Mouse (Mus musculus): ENCODE results near the gene Ptprq.

Gene Ptprq

GRCm38 (mm10) chr10:107719806-107720205 lies at the start of gene Ptprq:
Gene Ptprq (minus strand): TSS chr10:107720051.
- no peak for DNase-seq (ENCODE audit: low spot score)

- DNase-seq (ENCODE audit: low spot score) = no peak
Observed at GRCm38 (mm10) chr10:107759624-107760023, 39.8 kb upstream of the Ptprq start.

GRCm38 (mm10) chr10:107753471-107753870 lies 33.6 kb upstream of the Ptprq start:
- no peak for DNase-seq (ENCODE audit: low spot score)

GRCm38 (mm10) chr10:107752351-107753143 lies 32.7 kb upstream of the Ptprq start:
- DNase-seq (ENCODE audit: low spot score) = no peak

- no peak for DNase-seq (ENCODE audit: low spot score)
Observed at GRCm38 (mm10) chr10:107751944-107752343, 32.1 kb upstream of the Ptprq start.

GRCm38 (mm10) chr10:107747566-107747965 lies 27.7 kb upstream of the Ptprq start:
- no peak for DNase-seq (ENCODE audit: low spot score)

- no peak for DNase-seq (ENCODE audit: low spot score)
Observed at GRCm38 (mm10) chr10:107746717-107747116, 26.9 kb upstream of the Ptprq start.

- DNase-seq (ENCODE audit: low spot score) = no peak
Observed at GRCm38 (mm10) chr10:107739815-107740214, 20.0 kb upstream of the Ptprq start.

- DNase-seq (ENCODE audit: low spot score) = no peak
Observed at GRCm38 (mm10) chr10:107737743-107738142, 17.9 kb upstream of the Ptprq start.

GRCm38 (mm10) chr10:107735448-107735847 lies 15.6 kb upstream of the Ptprq start:
- no peak for DNase-seq (ENCODE audit: low spot score)

GRCm38 (mm10) chr10:107734327-107734726 lies 14.5 kb upstream of the Ptprq start:
- no peak for DNase-seq (ENCODE audit: low spot score)

GRCm38 (mm10) chr10:107725631-107726030 lies 5.8 kb upstream of the Ptprq start:
- DNase-seq (ENCODE audit: low spot score) = no peak

GRCm38 (mm10) chr10:107704443-107704842 lies 15.4 kb downstream of the Ptprq start:
- DNase-seq (ENCODE audit: low spot score) = no peak

GRCm38 (mm10) chr10:107700944-107701343 lies 18.9 kb downstream of the Ptprq start:
- no peak for DNase-seq (ENCODE audit: low spot score)

GRCm38 (mm10) chr10:107698716-107699115 lies 21.1 kb downstream of the Ptprq start:
- no peak for DNase-seq (ENCODE audit: low spot score)

GRCm38 (mm10) chr10:107697177-107697576 lies 22.7 kb downstream of the Ptprq start:
- no peak for DNase-seq (ENCODE audit: low spot score)

- DNase-seq (ENCODE audit: low spot score) = no peak
Observed at GRCm38 (mm10) chr10:107687382-107687781, 32.5 kb downstream of the Ptprq start.

GRCm38 (mm10) chr10:107675994-107676393 lies 43.9 kb downstream of the Ptprq start:
- no peak for DNase-seq (ENCODE audit: low spot score)

- DNase-seq (ENCODE audit: low spot score) = no peak
Observed at GRCm38 (mm10) chr10:107668374-107669094, 51.3 kb downstream of the Ptprq start.

GRCm38 (mm10) chr10:107662372-107663065 lies 57.3 kb downstream of the Ptprq start:
- DNase-seq (ENCODE audit: low spot score) = no peak

GRCm38 (mm10) chr10:107661970-107662369 lies 57.9 kb downstream of the Ptprq start:
- no peak for DNase-seq (ENCODE audit: low spot score)

GRCm38 (mm10) chr10:107659141-107659540 lies 60.7 kb downstream of the Ptprq start:
- no peak for DNase-seq (ENCODE audit: low spot score)

- DNase-seq (ENCODE audit: low spot score) = no peak
Observed at GRCm38 (mm10) chr10:107649687-107650086, 70.2 kb downstream of the Ptprq start.

Measured in testis, postnatal 14 days (tissue).